Mouse (Mus musculus) G1E (cell line): Measurements from ENCODE around the gene Golph3l. TPM values are rescaled to one million over a fixed set of nuclear protein-coding genes. Genes with fewer than 3 reads are reported as not detected.
"Not testable (repeated sequence)": the region's sequence is repeated elsewhere in the genome, so short reads cannot be mapped to it uniquely, and the experiment has no call there.

Experiments used
- ATAC-seq: 2 replicates; pipeline ENCODE4 v1.8.0; 2016; ENCODE audit warnings: mild to moderate bottlenecking; ENCODE audit not compliant: insufficient number of reproducible peaks, poor library complexity, low FRiP score, severe bottlenecking; ENCODE audit errors: extremely low read depth
- DNase-seq: peaks from one replicate; pipeline ENCODE4 v3.0.0; 2012; ENCODE audit warnings: low spot score
- H3K27me3 ChIP-seq: 2 replicates; pipeline ENCODE4 v1.6.1; 2012; ENCODE audit warnings: mild to moderate bottlenecking, low read length, inconsistent platforms; ENCODE audit not compliant: insufficient read depth
- H3K36me3 ChIP-seq: replicated peaks from 2 replicates; pipeline ENCODE3; 2012; ENCODE audit warnings: mild to moderate bottlenecking, inconsistent platforms
- H3K4me1 ChIP-seq: 2 replicates; pipeline ENCODE4 v1.6.1; 2012; ENCODE audit warnings: low read depth, low read length, inconsistent platforms, mixed read lengths; ENCODE audit not compliant: insufficient read depth
- H3K4me3 ChIP-seq: 2 replicates; pipeline ENCODE4 v1.5.1; 2012; ENCODE audit warnings: low read depth, mild to moderate bottlenecking, inconsistent platforms, low read length, moderate library complexity, mixed read lengths
- H3K9me3 ChIP-seq: replicated peaks from 2 replicates; pipeline ENCODE4 v1.6.1; 2012; ENCODE audit warnings: inconsistent platforms
- CTCF ChIP-seq: IDR thresholded peaks from 2 replicates; pipeline ENCODE4 v1.5.1; 2012; ENCODE audit warnings: low read depth, low read length, inconsistent platforms, mixed read lengths
- GATA1 ChIP-seq: IDR thresholded peaks from 2 replicates; pipeline ENCODE4 v1.6.1; 2012; ENCODE audit warnings: borderline replicate concordance, low read length, inconsistent platforms, mixed read lengths
- GATA2 ChIP-seq: IDR thresholded peaks from 2 replicates; pipeline ENCODE4 v1.6.1; 2012; ENCODE audit warnings: low read depth, low read length, inconsistent platforms, borderline replicate concordance
- POLR2AphosphoS5 ChIP-seq: IDR thresholded peaks from 2 replicates; pipeline ENCODE4 v1.6.1; 2012; ENCODE audit warnings: low read depth, low read length, inconsistent platforms; ENCODE audit not compliant: insufficient replicate concordance
- TAL1 ChIP-seq: conservative IDR thresholded peaks from 2 replicates; pipeline ENCODE4 v1.6.1; 2012; ENCODE audit warnings: low read depth, low read length, inconsistent platforms, mixed read lengths
- polyA plus RNA-seq: library from polyadenylated mRNA; stranded (reverse); fragments of >175 nt; gene quantifications from 2 replicates; pipeline ENCODE4 v1.2.3, GENCODE M21; 2012
- total RNA-seq, 2 experiments: library from RNA; stranded (forward) in 1 of 2; stranded (reverse) in 1 of 2; fragments of 200-1000 nt in 1 of 2; fragments of >200 nt in 1 of 2; fragmentation: Nextera tagmentation in 1 of 2; gene quantifications; 2 replicates each; pipeline ENCODE4 v1.2.3; 2014 to 2017

Gene Golph3l
- total and polyA plus RNA-seq, 3 experiments = 2.3 to 117 (median 79.0) TPM

DNA sequence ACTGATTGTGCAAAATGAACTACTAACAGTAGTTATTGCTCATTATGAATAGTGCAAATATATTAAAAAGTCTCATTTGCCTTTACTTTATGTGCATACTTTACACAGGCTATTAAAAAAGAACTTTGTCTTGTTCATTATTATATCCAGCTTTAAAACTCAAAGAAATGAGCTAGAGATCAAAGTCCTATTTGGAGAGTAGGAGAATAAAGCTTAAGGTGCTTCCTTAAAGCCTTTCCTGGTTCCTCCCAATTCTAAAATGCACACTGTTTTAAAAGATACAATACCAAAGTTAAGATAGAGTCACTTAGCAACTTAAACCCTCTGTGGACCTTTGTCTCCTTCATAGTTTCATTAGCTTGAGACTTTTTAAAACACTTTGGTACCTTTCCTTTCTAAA is 10.0 kb downstream of the Golph3l start:
- DNase-seq (no peak), ATAC-seq (no peak)
- Histone ChIP-seq H3K4me1 (peaks cover 2% of the 10 kb centered on the region; the same call in 1 of the 2 replicates), H3K4me3 (no peak overlapping the region), H3K36me3 (peaks cover 56% of the 10 kb centered on the region), H3K27me3 (no peaks in the 10 kb centered on the region), H3K9me3 (no peaks in the 10 kb centered on the region)
- no peak for TF ChIP-seq GATA1
- no peak for TF ChIP-seq POLR2AphosphoS5
- no peak for TF ChIP-seq GATA2
- TF ChIP-seq CTCF = no peak
- no peak for TF ChIP-seq TAL1

DNA sequence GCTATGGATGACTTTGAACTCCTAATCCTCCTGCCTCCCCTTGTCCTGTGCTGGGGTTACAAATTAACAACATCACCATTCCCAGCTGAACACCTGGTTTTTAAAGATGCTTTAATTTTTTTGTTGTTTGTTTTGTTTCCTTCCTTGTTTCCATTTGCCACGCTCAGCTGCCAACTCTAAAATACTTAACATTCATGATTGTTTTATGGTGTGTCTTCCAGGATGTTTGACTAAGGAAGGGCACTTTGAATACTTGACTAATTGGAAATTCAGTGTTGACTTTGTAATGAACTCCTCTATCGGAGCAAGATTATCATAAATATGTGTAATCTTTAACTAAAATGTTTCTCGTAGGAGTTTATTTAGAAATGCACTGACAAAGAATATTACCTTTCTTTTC is 12.6 kb downstream of the Golph3l start:
- TF ChIP-seq CTCF (no peak), TAL1 (no peak), POLR2AphosphoS5 (no peak), GATA2 (no peak), GATA1 (no peak)
- ATAC-seq = no peak
- H3K4me1 ChIP-seq = peaks cover 2% of the 10 kb centered on the region; the same call in 1 of the 2 replicates
- peaks cover 53% of the 10 kb centered on the region for H3K36me3 ChIP-seq
- H3K27me3 ChIP-seq = no peaks in the 10 kb centered on the region
- no peak for DNase-seq
- no peak overlapping the region for H3K4me3 ChIP-seq
- H3K9me3 ChIP-seq = no peaks in the 10 kb centered on the region

DNA sequence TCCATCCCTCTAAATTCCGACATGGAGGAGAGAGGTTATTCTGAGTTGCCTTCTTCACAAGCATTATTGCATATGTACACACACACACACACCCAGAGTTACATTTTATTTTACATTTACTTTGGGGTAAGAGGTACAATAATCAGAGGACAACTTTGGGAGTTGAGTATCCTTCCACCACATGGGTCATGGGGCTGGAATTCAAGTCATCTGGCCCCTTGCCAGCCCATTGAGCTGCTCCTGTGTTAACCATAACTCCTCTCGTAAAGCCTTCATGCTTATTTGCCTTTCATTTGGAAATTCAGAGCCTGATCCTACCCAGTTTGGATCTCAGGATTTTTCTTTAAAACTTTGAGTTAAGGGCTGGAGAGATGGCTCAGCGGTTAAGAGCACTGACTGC is 17.4 kb downstream of the Golph3l start:
- no peak for ATAC-seq
- Histone ChIP-seq H3K27me3 (no peaks in the 10 kb centered on the region), H3K9me3 (no peaks in the 10 kb centered on the region), H3K36me3 (peaks cover 65% of the 10 kb centered on the region), H3K4me3 (no peak overlapping the region), H3K4me1 (peaks cover 6% of the 10 kb centered on the region; the same call in 1 of the 2 replicates)
- no peak for TF ChIP-seq CTCF
- no peak for TF ChIP-seq GATA1
- TF ChIP-seq POLR2AphosphoS5 = no peak
- no peak for TF ChIP-seq TAL1
- TF ChIP-seq GATA2 = no peak
- DNase-seq = no peak

DNA sequence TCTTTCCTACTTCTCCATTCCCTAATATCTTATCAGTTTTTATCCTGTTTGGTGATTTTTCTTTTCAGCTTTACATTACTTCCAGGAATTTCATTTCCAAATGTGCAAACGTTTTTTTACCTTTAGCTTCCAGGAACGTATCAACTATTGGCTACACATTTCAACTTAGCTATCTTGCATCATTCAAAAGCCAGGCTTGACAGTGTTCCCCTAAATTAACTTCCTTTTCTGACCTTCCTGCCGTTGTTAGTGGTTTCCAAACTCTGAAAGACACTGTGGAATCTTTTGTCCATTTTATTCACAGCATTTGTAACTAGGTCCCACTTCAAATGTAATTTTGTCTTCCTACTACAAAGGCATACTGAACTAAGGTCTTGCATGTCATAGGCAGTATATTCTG is 20.5 kb downstream of the Golph3l start:
- DNase-seq (no peak), ATAC-seq (no peak)
- H3K4me1 ChIP-seq = peaks cover 6% of the 10 kb centered on the region; the same call in 1 of the 2 replicates
- no peak overlapping the region for H3K4me3 ChIP-seq
- H3K36me3 ChIP-seq = peaks cover 70% of the 10 kb centered on the region
- TF ChIP-seq POLR2AphosphoS5 (no peak), GATA1 (no peak), TAL1 (no peak), CTCF (no peak), GATA2 (no peak)
- H3K9me3 ChIP-seq = no peaks in the 10 kb centered on the region
- H3K27me3 ChIP-seq = no peaks in the 10 kb centered on the region

DNA sequence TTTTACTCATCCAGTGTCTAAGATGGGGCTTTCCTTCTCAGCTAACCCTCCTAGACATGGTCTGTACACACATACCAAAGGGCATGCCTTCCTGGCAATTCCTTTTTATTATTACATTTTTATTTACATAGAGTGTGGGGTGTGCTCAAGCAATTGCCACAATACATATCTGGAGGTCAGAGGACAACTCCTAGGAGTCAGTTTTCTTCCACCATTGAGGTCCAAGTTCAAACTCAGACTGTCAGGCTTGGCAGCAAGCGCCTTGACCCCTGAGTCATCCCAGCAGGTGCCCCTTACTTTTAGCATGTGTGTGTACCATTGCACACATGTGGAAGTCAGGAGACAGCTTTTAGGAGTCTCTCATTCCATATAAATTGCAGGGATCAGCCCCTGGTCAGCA is 25.3 kb downstream of the Golph3l start:
- ATAC-seq (no peak), DNase-seq (no peak)
- TF ChIP-seq CTCF (no peak), TAL1 (no peak), GATA2 (no peak), POLR2AphosphoS5 (no peak), GATA1 (no peak)
- Histone ChIP-seq H3K4me3 (no peak overlapping the region), H3K9me3 (no peaks in the 10 kb centered on the region), H3K36me3 (peaks cover 73% of the 10 kb centered on the region), H3K4me1 (peaks cover 3% of the 10 kb centered on the region; the same call in 1 of the 2 replicates), H3K27me3 (no peaks in the 10 kb centered on the region)

DNA sequence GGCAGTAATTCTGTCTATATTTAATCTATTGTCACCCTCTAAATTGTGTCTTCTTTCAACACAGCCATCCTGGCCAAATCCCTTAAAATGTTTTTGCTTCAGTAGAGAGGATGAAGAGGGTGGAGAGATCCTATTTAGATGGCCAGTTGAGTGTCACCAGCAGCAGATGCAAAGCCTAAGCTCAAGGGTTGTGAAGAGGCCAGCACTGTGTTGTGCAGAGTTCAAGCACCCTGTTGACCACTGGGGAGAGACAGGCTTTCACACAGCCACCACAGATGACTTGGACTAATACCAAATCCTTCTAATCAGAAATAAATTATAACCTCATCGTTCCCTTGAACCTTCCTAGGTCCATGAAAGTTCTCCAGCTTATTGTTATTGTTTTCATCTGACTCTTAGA is 29.8 kb downstream of the Golph3l start:
- Histone ChIP-seq H3K9me3 (no peaks in the 10 kb centered on the region), H3K4me3 (no peak overlapping the region), H3K27me3 (no peaks in the 10 kb centered on the region), H3K4me1 (peaks cover 3% of the 10 kb centered on the region), H3K36me3 (peaks cover 66% of the 10 kb centered on the region)
- DNase-seq (no peak), ATAC-seq (no peak)
- TF ChIP-seq POLR2AphosphoS5 (no peak), CTCF (no peak), GATA2 (no peak), GATA1 (no peak), TAL1 (no peak)

DNA sequence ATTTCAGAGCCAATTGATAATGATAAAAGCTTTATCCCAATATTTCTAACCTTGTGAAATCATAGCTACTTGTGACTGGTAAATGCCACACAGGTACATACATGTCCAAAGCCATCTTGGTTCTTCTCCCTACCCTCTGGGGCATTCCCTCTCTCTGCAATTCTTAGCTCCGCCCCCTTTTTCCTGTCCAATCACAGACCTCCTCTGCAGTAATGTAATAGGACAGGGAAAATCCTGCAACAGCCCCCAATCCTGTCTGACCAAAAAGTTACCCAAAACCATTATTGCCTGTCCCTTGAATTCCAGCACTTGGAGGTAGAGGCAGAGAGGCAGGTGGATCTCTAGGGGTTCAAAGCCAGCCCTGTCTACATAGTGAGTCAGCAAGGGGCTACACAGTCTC is 32.5 kb downstream of the Golph3l start:
- TF ChIP-seq TAL1 = no peak
- no peak for TF ChIP-seq GATA1
- TF ChIP-seq POLR2AphosphoS5 = no peak
- TF ChIP-seq GATA2 = no peak
- no peak for TF ChIP-seq CTCF
- Histone ChIP-seq H3K36me3 (peaks cover 47% of the 10 kb centered on the region), H3K4me1 (peaks cover 21% of the 10 kb centered on the region), H3K9me3 (no peaks in the 10 kb centered on the region), H3K27me3 (no peaks in the 10 kb centered on the region), H3K4me3 (no peak overlapping the region)
- no peak for DNase-seq
- no peak for ATAC-seq

DNA sequence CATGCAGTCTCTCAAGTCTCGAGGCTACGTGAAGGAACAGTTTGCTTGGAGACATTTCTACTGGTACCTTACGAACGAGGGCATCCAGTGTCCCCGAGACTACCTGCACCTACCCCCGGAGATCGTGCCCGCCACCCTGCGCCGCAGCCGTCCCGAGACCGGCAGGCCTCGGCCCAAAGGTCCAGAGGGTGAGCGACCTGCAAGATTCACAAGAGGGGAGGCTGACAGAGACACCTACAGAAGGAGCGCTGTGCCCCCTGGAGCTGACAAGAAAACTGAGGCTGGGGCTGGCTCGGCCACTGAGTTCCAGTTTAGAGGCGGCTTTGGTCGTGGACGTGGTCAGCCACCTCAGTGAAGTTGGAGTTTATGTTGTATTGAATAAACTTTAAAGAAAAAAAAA is 33.7 kb downstream of the Golph3l start:
- H3K4me3 ChIP-seq, DNase-seq, H3K9me3 ChIP-seq, H3K27me3 ChIP-seq, ATAC-seq: not testable (repeated sequence)
- Histone ChIP-seq H3K4me1 (peaks cover 26% of the 10 kb centered on the region), H3K36me3 (peaks cover 48% of the 10 kb centered on the region)
